Mouse (Mus musculus) embryonic fibroblast, embryonic 13.5 days (primary cell): Measurements from ENCODE around the gene Ubap2l. TPM values are rescaled to one million over a fixed set of nuclear protein-coding genes. Genes with fewer than 3 reads are reported as not detected.

ENCODE experiments used
- H3K27ac ChIP-seq: 2 replicates; pipeline ENCODE4 v1.5.1; 2012; ENCODE audit warnings: low read length, control low read depth, inconsistent platforms; ENCODE audit not compliant: insufficient read depth
- H3K4me1 ChIP-seq: 2 replicates; pipeline ENCODE4 v1.6.1; 2011; ENCODE audit warnings: low read length; ENCODE audit not compliant: control insufficient read depth, insufficient read depth
- H3K4me3 ChIP-seq: 2 replicates; pipeline ENCODE4 v1.5.1; 2011; ENCODE audit warnings: mild to moderate bottlenecking, control low read depth, low read length; ENCODE audit not compliant: insufficient read depth
- CTCF ChIP-seq: IDR thresholded peaks from 2 replicates; pipeline ENCODE4 v1.5.1; 2011; ENCODE audit warnings: mild to moderate bottlenecking, control low read depth, low read length, moderate library complexity, borderline replicate concordance; ENCODE audit not compliant: insufficient read depth
- POLR2A ChIP-seq: IDR thresholded peaks from 2 replicates; pipeline ENCODE4 v1.6.1; 2011; ENCODE audit warnings: low read depth, mild to moderate bottlenecking, control low read depth, low read length, moderate library complexity
- polyA plus RNA-seq: library from polyadenylated mRNA; stranded (reverse); fragments of >200 nt; gene quantifications from 2 replicates; pipeline ENCODE4 v1.2.4, GENCODE M21; 2011; ENCODE audit warnings: low read depth; ENCODE audit not compliant: missing spikeins, insufficient read length

Ubap2l gene
- polyA plus RNA-seq: 241 and 256 TPM in 2 replicates

GRCm38 (mm10) chr3:90052351-90053241 is at the start of gene Ubap2l:
Ubap2l (minus strand) TSS chr3:90052628.
- peak within 1 kb of the TSS; percentile 100 for H3K4me3 ChIP-seq
- H3K4me1 ChIP-seq: no peaks in the 10 kb centered on the region
- H3K27ac ChIP-seq: peak within 1 kb of the TSS; percentile 97
- TF ChIP-seq POLR2A: peak; percentile 68
- TF ChIP-seq CTCF: no peak

- TF ChIP-seq CTCF (no peak), POLR2A (no peak)
- no peaks in the 10 kb centered on the region for H3K4me1 ChIP-seq
- H3K4me3 ChIP-seq: no peak overlapping the region
Observed at GRCm38 (mm10) chr3:90101673-90102072, 49.2 kb upstream of the Ubap2l start.

DNA sequence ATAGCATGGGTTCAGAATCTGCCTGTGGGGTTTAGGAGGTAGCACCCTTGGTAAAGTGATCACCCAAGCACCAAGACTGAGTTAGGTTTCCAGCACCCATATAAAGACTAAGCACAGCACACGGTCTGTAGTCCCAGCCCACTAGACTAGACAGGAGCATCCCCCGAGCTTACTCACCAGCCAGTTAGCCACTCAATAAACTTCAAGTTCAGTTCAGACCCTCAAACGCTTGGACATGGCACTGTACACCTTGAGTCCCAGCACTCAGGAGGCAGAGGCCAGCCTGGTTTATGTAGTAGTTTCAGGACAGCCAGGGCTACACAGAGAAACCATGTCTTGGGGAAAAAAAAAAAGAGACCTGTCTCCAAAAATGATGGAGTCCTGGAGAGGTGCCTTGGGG is 48.6 kb upstream of the Ubap2l start:
- no peaks in the 10 kb centered on the region for H3K4me1 ChIP-seq
- H3K27ac ChIP-seq: no peak overlapping the region
- no peak overlapping the region for H3K4me3 ChIP-seq
- TF ChIP-seq CTCF (no peak), POLR2A (no peak)

More at GRCm38 (mm10) chr3:90101673-90102072, 49.2 kb upstream of the Ubap2l start:
- H3K27ac ChIP-seq: no peak overlapping the region

DNA sequence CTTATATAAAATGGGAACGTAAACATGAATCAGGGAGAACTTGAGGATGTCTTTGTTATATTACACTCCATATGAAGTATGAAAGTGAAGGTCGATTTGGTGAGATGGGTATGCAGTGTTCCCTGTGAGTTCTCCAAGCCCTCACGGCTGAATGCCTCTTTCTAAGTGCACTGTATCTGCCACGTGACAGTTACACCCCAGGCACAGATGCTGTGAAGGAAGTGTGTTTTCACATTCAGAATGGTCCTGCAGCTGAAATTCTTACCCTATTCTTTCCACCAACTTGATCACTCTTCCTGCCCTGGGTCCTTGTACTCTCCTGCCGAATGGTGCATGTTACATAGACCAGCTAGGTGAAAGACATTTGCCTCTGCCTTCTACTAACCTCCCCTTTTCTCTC is 45.5 kb upstream of the Ubap2l start:
- H3K27ac ChIP-seq: no peak overlapping the region
- H3K4me3 ChIP-seq: no peak overlapping the region
- H3K4me1 ChIP-seq: no peaks in the 10 kb centered on the region
- TF ChIP-seq CTCF (no peak), POLR2A (no peak)

DNA sequence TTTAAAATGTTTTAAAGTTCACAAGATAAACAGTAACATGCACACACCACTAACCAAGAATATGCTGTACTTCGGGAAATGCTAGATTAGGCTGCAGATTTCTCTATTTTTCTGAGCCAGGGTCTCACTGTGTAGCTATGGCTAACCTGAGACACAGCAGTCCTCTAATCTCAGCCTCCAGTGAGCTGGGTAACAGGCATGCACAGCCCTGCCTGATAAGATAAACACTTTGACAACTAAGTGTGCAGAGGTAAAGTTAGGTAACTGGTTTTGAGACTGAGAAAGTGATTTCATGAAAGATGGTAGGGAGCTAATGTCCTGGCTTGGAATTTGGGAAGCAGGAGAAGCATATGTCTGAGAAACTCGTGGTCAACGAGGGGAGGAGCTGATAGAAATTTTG is 42.0 kb upstream of the Ubap2l start:
- no peaks in the 10 kb centered on the region for H3K4me1 ChIP-seq
- TF ChIP-seq CTCF (no peak), POLR2A (no peak)
- H3K4me3 ChIP-seq: no peak overlapping the region
- no peak overlapping the region for H3K27ac ChIP-seq

DNA sequence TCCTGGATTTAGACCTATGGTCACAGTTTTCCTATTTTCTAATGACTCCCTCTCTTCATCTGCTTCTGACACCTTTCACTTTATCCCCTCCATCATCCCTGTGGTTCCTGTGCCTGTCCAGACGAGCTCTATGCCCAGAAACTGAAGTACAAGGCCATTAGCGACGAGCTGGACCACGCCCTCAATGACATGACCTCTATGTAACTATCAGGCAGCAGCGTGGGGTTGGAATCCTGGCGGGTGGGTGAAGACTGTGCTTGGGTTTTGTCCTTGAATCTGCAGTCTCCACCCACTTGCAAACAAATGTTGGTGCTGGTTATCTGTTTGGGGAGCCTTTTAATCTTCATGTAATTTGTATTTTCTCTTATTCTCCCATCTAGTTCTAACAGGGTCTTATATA is 38.5 kb upstream of the Ubap2l start:
- no peak overlapping the region for H3K27ac ChIP-seq
- H3K4me1 ChIP-seq: no peaks in the 10 kb centered on the region
- TF ChIP-seq POLR2A (no peak), CTCF (no peak)
- no peak overlapping the region for H3K4me3 ChIP-seq

GRCm38 (mm10) chr3:90088617-90089016 is 36.2 kb upstream of the Ubap2l start:
- peaks cover 8% of the 10 kb centered on the region for H3K4me1 ChIP-seq

GRCm38 (mm10) chr3:90086068-90086467 is 33.6 kb upstream of the Ubap2l start:
- TF ChIP-seq POLR2A: no peak
- no peak for TF ChIP-seq CTCF

More at GRCm38 (mm10) chr3:90088617-90089016, 36.2 kb upstream of the Ubap2l start:
- H3K27ac ChIP-seq: no peak overlapping the region
- no peak for TF ChIP-seq POLR2A
- no peak for TF ChIP-seq CTCF
- H3K4me3 ChIP-seq: no peak overlapping the region

DNA sequence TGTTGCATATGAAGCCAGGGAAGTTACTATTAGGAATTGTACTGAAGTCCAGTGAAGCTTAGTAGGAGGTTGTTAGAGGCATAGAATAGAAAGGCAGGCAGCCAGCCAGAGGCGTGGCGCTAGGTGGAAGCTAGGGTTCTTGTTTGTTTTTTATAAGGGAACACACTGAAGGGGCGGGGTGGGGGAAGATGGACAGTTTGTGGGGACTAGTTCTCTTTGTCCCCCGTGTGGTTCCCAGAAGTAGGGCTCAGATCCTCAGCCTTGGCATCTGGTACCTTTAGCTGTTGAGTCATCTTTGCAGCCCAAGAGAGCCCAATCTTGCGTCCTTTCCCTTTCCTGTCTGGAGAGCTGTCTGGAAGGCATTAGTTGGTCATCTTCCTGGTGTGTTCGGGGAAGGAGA is 32.9 kb upstream of the Ubap2l start:
- Histone ChIP-seq H3K27ac (no peak overlapping the region), H3K4me3 (no peak overlapping the region), H3K4me1 (peaks cover 20% of the 10 kb centered on the region)
- no peak for TF ChIP-seq CTCF
- no peak for TF ChIP-seq POLR2A

More at GRCm38 (mm10) chr3:90086068-90086467, 33.6 kb upstream of the Ubap2l start:
- H3K27ac ChIP-seq: no peak overlapping the region
- no peak overlapping the region for H3K4me3 ChIP-seq
- H3K4me1 ChIP-seq: peaks cover 20% of the 10 kb centered on the region

GRCm38 (mm10) chr3:90084790-90085189 is 32.4 kb upstream of the Ubap2l start:
- no peak overlapping the region for H3K27ac ChIP-seq
- H3K4me3 ChIP-seq: no peak overlapping the region
- TF ChIP-seq CTCF: no peak
- no peak for TF ChIP-seq POLR2A
- H3K4me1 ChIP-seq: peaks cover 20% of the 10 kb centered on the region
